Mouse (Mus musculus): ENCODE results near the gene Bax. TPM values are rescaled to one million over a fixed set of nuclear protein-coding genes. Genes with fewer than 3 reads are reported as not detected.

Gene Bax
- total and polyA plus RNA-seq, 2 experiments from 2014 or later: 120 to 276 TPM

- peaks cover 25% of the 10 kb centered on the region for H3K36me3 ChIP-seq (ENCODE audit: insufficient read depth)
- WGBS: 43% methylated on average over 11 of the region's 11 CpGs
- H3K27ac ChIP-seq (ENCODE audit: low read depth, low read length): no peak overlapping the region
- H3K27me3 ChIP-seq (ENCODE audit: insufficient read depth, low read length): no peaks in the 10 kb centered on the region
- peak; percentile 55 for TF ChIP-seq CTCF (IDR thresholded peaks at IDR 0.05; ENCODE audit: low read depth)
- H3K4me3 ChIP-seq (ENCODE audit: low read depth, low read length): no peak overlapping the region
- no peaks in the 10 kb centered on the region for H3K4me1 ChIP-seq (ENCODE audit: insufficient read depth)
- no peak overlapping the region for H3K9ac ChIP-seq
- peak; percentile 66 for ATAC-seq
- no peak overlapping the region for H3K4me2 ChIP-seq (ENCODE audit: low read depth)
- no peaks in the 10 kb centered on the region for H3K9me3 ChIP-seq (ENCODE audit: low read length)
- DNase-seq: peak; percentile 33
Observed at GRCm38 (mm10) chr7:45447325-45447990, 19.2 kb downstream of the Bax start.

- TF ChIP-seq CTCF (IDR thresholded peaks at IDR 0.05; ENCODE audit: low read depth): no peak
- Histone ChIP-seq H3K4me3 (ENCODE audit: low read depth, low read length) (no peak overlapping the region), H3K27ac (ENCODE audit: low read depth, low read length) (no peak overlapping the region), H3K27me3 (ENCODE audit: insufficient read depth, low read length) (no peaks in the 10 kb centered on the region), H3K9me3 (ENCODE audit: low read length) (no peaks in the 10 kb centered on the region), H3K4me1 (ENCODE audit: insufficient read depth) (no peaks in the 10 kb centered on the region), H3K36me3 (ENCODE audit: insufficient read depth) (peaks cover 22% of the 10 kb centered on the region), H3K4me2 (ENCODE audit: low read depth) (no peak overlapping the region), H3K9ac (no peak overlapping the region)
- DNase-seq (no peak), ATAC-seq (no peak)
Observed at GRCm38 (mm10) chr7:45446589-45446988, 20.1 kb downstream of the Bax start.

- no peak overlapping the region for H3K9ac ChIP-seq
- WGBS: 91% methylated on average over 22 of the region's 22 CpGs
- ATAC-seq: no peak
- no peak overlapping the region for H3K4me3 ChIP-seq (ENCODE audit: low read depth, low read length)
- H3K27me3 ChIP-seq (ENCODE audit: insufficient read depth, low read length): no peaks in the 10 kb centered on the region
- H3K36me3 ChIP-seq (ENCODE audit: insufficient read depth): peaks cover 18% of the 10 kb centered on the region
- no peaks in the 10 kb centered on the region for H3K9me3 ChIP-seq (ENCODE audit: low read length)
- no peak overlapping the region for H3K27ac ChIP-seq (ENCODE audit: low read depth, low read length)
- H3K4me1 ChIP-seq (ENCODE audit: insufficient read depth): no peaks in the 10 kb centered on the region
- H3K4me2 ChIP-seq (ENCODE audit: low read depth): no peak overlapping the region
- no peak for TF ChIP-seq CTCF (IDR thresholded peaks at IDR 0.05; ENCODE audit: low read depth)
- no peak for DNase-seq
Observed at GRCm38 (mm10) chr7:45443526-45444420, 22.9 kb downstream of the Bax start.

GRCm38 (mm10) chr7:45437521-45438276 lies 29.0 kb downstream of the Bax start, which contains the start of gene Ruvbl2:
TSS of gene Ruvbl2 (minus strand) at chr7:45438096.
- Histone ChIP-seq H3K9me3 (ENCODE audit: low read length) (no peaks in the 10 kb centered on the region), H3K27ac (ENCODE audit: low read depth, low read length) (no peak within 1 kb of the TSS), H3K9ac (no peak within 1 kb of the TSS), H3K27me3 (ENCODE audit: insufficient read depth, low read length) (no peaks in the 10 kb centered on the region), H3K4me2 (ENCODE audit: low read depth) (no peak within 1 kb of the TSS), H3K4me3 (ENCODE audit: low read depth, low read length) (no peak within 1 kb of the TSS), H3K4me1 (ENCODE audit: insufficient read depth) (peaks cover 19% of the 10 kb centered on the region), H3K36me3 (ENCODE audit: insufficient read depth) (no peaks in the 10 kb centered on the region)
- ATAC-seq (no peak), DNase-seq (no peak)
- 25% methylated on average over 19 of the region's 19 CpGs for WGBS
- 0 out of 2 replicates have a peak, but pooled peaks have one; percentile 6 for TF ChIP-seq CTCF (IDR thresholded peaks at IDR 0.05; ENCODE audit: low read depth)

GRCm38 (mm10) chr7:45437046-45437445 lies 29.7 kb downstream of the Bax start:
- peaks cover 19% of the 10 kb centered on the region for H3K4me1 ChIP-seq (ENCODE audit: insufficient read depth)
- H3K4me2 ChIP-seq (ENCODE audit: low read depth): no peak overlapping the region
- no peaks in the 10 kb centered on the region for H3K9me3 ChIP-seq (ENCODE audit: low read length)
- DNase-seq (no peak), ATAC-seq (no peak)
- H3K4me3 ChIP-seq (ENCODE audit: low read depth, low read length): no peak overlapping the region
- WGBS: 34% methylated on average over 6 of the region's 6 CpGs
- no peaks in the 10 kb centered on the region for H3K27me3 ChIP-seq (ENCODE audit: insufficient read depth, low read length)
- H3K27ac ChIP-seq (ENCODE audit: low read depth, low read length): no peak overlapping the region
- H3K9ac ChIP-seq: no peak overlapping the region
- TF ChIP-seq CTCF (IDR thresholded peaks at IDR 0.05; ENCODE audit: low read depth): no peak
- H3K36me3 ChIP-seq (ENCODE audit: insufficient read depth): no peaks in the 10 kb centered on the region

GRCm38 (mm10) chr7:45436444-45436843 lies 30.3 kb downstream of the Bax start:
- no peak overlapping the region for H3K4me2 ChIP-seq (ENCODE audit: low read depth)
- H3K9ac ChIP-seq: no peak overlapping the region
- DNase-seq: no peak
- no peak for TF ChIP-seq CTCF (IDR thresholded peaks at IDR 0.05; ENCODE audit: low read depth)
- ATAC-seq: no peak
- 93% methylated on average over 5 of the region's 5 CpGs for WGBS
- H3K36me3 ChIP-seq (ENCODE audit: insufficient read depth): no peaks in the 10 kb centered on the region
- no peak overlapping the region for H3K4me3 ChIP-seq (ENCODE audit: low read depth, low read length)
- peaks cover 19% of the 10 kb centered on the region for H3K4me1 ChIP-seq (ENCODE audit: insufficient read depth)
- no peaks in the 10 kb centered on the region for H3K27me3 ChIP-seq (ENCODE audit: insufficient read depth, low read length)
- H3K27ac ChIP-seq (ENCODE audit: low read depth, low read length): no peak overlapping the region
- H3K9me3 ChIP-seq (ENCODE audit: low read length): no peaks in the 10 kb centered on the region

All from forebrain, postnatal 0 days (tissue).